Mouse (Mus musculus): ENCODE measurements around the gene Chil1. TPM values are rescaled to one million over a fixed set of nuclear protein-coding genes. Genes with fewer than 3 reads are reported as not detected.

Chil1 gene
- polyA plus RNA-seq, 1 experiment, result 1.9 TPM

- DNase-seq (ENCODE audit: low read depth), result peak; percentile 37
Measured at GRCm38 (mm10) chr1:134230638-134231228, 48.8 kb downstream of the Chil1 start.

- DNase-seq (ENCODE audit: low read depth), result peak; percentile 52
Measured at GRCm38 (mm10) chr1:134231270-134231669, 49.3 kb downstream of the Chil1 start.

DNA sequence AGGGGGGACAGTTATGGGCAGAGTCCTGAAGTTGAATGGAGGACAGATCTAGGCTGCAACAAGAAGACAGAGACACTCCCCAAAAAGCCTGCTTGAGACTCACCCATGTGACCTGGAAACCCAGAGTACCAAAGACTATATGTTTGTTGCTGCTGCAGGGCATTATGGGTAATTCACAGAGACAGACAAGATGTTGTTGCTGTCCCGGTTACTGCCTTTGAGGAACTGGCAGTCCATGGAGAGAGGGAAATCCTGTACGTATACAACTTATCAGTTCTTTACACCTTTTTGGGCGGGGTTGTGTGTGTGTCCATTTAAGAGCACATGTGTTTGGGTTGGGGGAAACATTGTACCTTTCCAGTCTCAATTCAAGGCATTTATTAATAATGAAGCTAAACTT, 49.7 kb downstream of the Chil1 start:
- no peak for DNase-seq (ENCODE audit: low read depth)

DNA sequence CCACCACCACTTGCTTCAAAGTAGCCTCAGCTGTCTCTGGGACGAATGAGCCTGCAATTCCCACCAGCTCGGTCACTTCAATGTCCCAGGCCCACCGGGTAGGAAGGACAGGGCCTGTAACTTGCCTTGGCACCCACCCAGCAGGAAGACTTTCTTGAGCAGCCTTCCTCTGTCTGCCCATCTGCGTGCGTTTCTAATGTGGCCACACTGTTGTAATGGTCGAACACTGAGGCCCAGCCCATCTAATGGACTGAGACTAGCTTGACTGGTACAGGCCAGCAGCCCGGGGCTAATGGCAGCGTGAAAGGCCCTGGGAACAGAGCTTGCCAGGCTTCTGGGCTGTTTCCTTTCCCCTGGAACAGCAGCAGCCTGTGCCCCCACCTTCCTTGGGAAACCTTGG, 50.4 kb downstream of the Chil1 start:
- no peak for DNase-seq (ENCODE audit: low read depth)

GRCm38 (mm10) chr1:134232778-134233531, 51.0 kb downstream of the Chil1 start:
- no peak for DNase-seq (ENCODE audit: low read depth)

GRCm38 (mm10) chr1:134233681-134234454, 51.9 kb downstream of the Chil1 start:
- DNase-seq (ENCODE audit: low read depth), result no peak

- no peak for DNase-seq (ENCODE audit: low read depth)
Measured at GRCm38 (mm10) chr1:134234455-134235390, 52.7 kb downstream of the Chil1 start.

DNA sequence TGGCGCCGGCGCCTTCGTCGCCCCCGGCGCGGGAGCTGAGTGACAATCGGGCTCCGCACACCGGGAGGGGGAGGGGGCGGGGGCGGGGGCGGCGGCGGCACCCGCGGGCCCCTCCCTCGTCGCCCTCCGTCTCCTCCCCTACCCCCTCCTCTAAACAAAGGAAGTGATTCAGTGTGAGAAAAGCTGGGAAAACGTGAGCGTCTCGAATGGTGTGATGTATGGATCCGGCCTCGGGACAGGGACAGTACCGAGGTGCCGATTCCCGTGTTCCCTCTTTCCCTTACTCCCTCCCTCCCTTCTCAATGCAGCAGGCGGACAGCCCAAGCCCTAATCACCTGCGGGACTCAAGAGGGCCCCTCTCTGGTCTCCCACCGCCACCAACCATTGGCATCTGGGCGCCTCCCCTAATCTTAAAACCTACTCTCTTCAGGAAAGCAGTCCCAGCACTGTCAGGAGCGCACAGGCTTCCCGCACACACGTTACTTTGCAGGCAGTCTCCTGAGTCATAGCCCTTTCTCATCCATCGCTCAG, 53.5 kb downstream of the Chil1 start, which contains the start of gene Adora1:
Adora1 (minus strand) TSS at position 41 of the 531 bp plus-strand sequence.
- no peak for DNase-seq (ENCODE audit: low read depth)

DNA sequence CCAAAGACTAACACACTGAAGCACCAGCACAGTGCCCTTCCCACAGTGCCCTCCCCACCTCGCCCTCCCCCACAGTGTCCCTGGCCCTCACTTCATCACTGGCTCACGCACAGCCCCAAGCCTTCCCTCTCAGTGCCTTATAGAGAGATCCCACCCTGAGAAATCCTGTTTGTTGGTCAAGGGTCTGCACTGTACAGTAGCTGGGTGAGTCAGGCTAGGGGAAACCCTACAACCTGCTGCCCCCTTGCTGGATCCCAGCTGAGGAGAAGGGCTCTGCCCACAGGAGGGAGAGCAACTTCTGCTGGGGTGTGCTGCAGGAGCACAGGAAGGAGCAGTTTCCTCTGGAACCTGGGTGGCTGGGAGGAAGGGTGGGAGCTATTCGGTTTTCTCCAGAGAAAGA, 54.2 kb downstream of the Chil1 start:
- no peak for DNase-seq (ENCODE audit: low read depth)

DNA sequence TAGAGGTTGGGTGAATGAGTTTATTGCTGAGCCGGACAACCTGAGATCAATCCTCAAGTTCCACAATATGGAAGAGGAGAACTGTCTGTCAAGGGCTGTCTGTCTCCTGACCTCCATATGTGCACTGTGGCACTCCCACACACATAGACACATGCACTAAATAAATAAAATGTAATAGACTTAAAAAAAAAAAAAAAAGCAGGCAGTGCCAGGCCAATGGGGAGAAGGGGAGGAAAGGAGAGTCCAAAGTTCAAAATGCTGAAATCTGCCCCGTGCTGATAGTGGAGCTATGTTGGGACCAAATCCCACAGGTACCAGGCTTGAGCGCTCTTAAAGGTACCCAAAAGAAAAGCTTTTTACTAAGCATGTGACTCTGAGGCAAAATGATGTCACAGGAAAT, 55.5 kb downstream of the Chil1 start:
- no peak for DNase-seq (ENCODE audit: low read depth)

Other genes with a start within 250 kb of the Chil1 start
- gene Fmod, start 144.9 kb upstream of the Chil1 start, polyA plus RNA-seq (2012; rRNA removed), result 55.3 and 105 TPM in 2 replicates
- gene Btg2, start 103.1 kb upstream of the Chil1 start, polyA plus RNA-seq (2012; rRNA removed), result 25.2 and 30.1 TPM in 2 replicates
- gene Chit1, start 70.9 kb upstream of the Chil1 start, polyA plus RNA-seq (2012; rRNA removed), result 0.08 and 0.14 TPM in 2 replicates
- gene Mybph, start 11.3 kb downstream of the Chil1 start, polyA plus RNA-seq (2012; rRNA removed), result 0.13 and 0.36 TPM in 2 replicates
- 37.4 and 52.9 TPM in 2 replicates for gene Adora1, start 53.3 kb downstream of the Chil1 start, polyA plus RNA-seq (2012; rRNA removed)
- not detected in 2 replicates for gene Myog, start 107.8 kb downstream of the Chil1 start, polyA plus RNA-seq (2012; rRNA removed)
- gene Ppfia4, start 150.8 kb downstream of the Chil1 start, polyA plus RNA-seq (2012; rRNA removed), result 5.0 and 5.4 TPM in 2 replicates
- 70.5 and 73.9 TPM in 2 replicates for gene Tmem183a, start 179.8 kb downstream of the Chil1 start, polyA plus RNA-seq (2012; rRNA removed)
- gene 4933406M09Rik, start 203.8 kb downstream of the Chil1 start, polyA plus RNA-seq (2012; rRNA removed), result not detected in 2 replicates
- 43.0 and 52.5 TPM in 2 replicates for gene Cyb5r1, start 223.4 kb downstream of the Chil1 start, polyA plus RNA-seq (2012; rRNA removed)
- 144 and 149 TPM in 2 replicates for gene Adipor1, start 233.2 kb downstream of the Chil1 start, polyA plus RNA-seq (2012; rRNA removed)